Mouse (Mus musculus) midbrain, embryonic 15.5 days (tissue): ENCODE results near the gene Ablim1. TPM values are rescaled to one million over a fixed set of nuclear protein-coding genes. Genes with fewer than 3 reads are reported as not detected.

Source experiments
- ATAC-seq: fragments of 200-750 bp; cut with Nextera tagmentation; replicated peaks from 2 replicates; pipeline ENCODE4 v1.8.0; 2017; ENCODE audit warnings: moderate TSS enrichment
- H3K27ac ChIP-seq: fragments of 300-500 bp; sonication (generic); 2 replicates; pipeline ENCODE4 v1.5.1; 2015; ENCODE audit warnings: mild to moderate bottlenecking, inconsistent platforms
- H3K27me3 ChIP-seq: fragments of 300-500 bp; sonication (generic); replicated peaks from 2 replicates; pipeline ENCODE4 v1.6.1; 2015; ENCODE audit warnings: inconsistent platforms
- H3K36me3 ChIP-seq: fragments of 300-500 bp; sonication (generic); replicated peaks from 2 replicates; pipeline ENCODE4 v1.6.1; 2015; ENCODE audit warnings: inconsistent platforms
- H3K4me1 ChIP-seq: fragments of 300-500 bp; sonication (generic); 2 replicates; pipeline ENCODE4 v1.6.1; 2015; ENCODE audit warnings: inconsistent platforms
- H3K4me2 ChIP-seq: fragments of 300-500 bp; sonication (generic); 2 replicates; pipeline ENCODE4 v1.6.1; 2015; ENCODE audit warnings: inconsistent platforms, mild to moderate bottlenecking, moderate library complexity
- H3K4me3 ChIP-seq: fragments of 300-500 bp; sonication (generic); 2 replicates; pipeline ENCODE4 v1.5.1; 2015; ENCODE audit warnings: mild to moderate bottlenecking, inconsistent platforms
- H3K9ac ChIP-seq: fragments of 300-500 bp; sonication (generic); 2 replicates; pipeline ENCODE4 v1.6.1; 2015; ENCODE audit warnings: mild to moderate bottlenecking, inconsistent platforms
- H3K9me3 ChIP-seq: fragments of 300-500 bp; sonication (generic); 2 replicates; pipeline ENCODE4 v1.6.1; 2016; ENCODE audit warnings: inconsistent platforms
- WGBS: fragments of 180-500 bp; shearing (Covaris S2); methylation state at CpG from one replicate; pipeline ENCODE4 v1.1.7; 2015; ENCODE audit warnings: mixed read lengths; 5-methylcytosine and 5-hydroxymethylcytosine counted together
- polyA plus RNA-seq: library from polyadenylated mRNA; unstranded; fragments of >200 nt; fragmentation: Nextera tagmentation; extraction: Ambion mirVana; gene quantifications from 2 replicates; pipeline ENCODE4 v1.2.1, GENCODE M21; 2015

Ablim1 gene
- 57.4 and 64.5 TPM in 2 replicates for polyA plus RNA-seq

- H3K4me2 ChIP-seq, result peak within 1 kb of the TSS; percentile 90
- WGBS, result 1% methylated on average over 52 of the region's 52 CpGs
- H3K4me3 ChIP-seq, result peak within 1 kb of the TSS; percentile 68
Measured at GRCm38 (mm10) chr19:57314346-57315012, at the start of gene Ablim1. Ablim1 (minus strand) TSS chr19:57314919.

GRCm38 (mm10) chr19:57363538-57363937 is 48.8 kb upstream of the Ablim1 start:
- Histone ChIP-seq H3K27me3 (no peaks in the 10 kb centered on the region), H3K27ac (no peak overlapping the region), H3K4me3 (no peak overlapping the region), H3K4me1 (peaks cover 68% of the 10 kb centered on the region), H3K36me3 (no peaks in the 10 kb centered on the region), H3K9me3 (no peaks in the 10 kb centered on the region), H3K4me2 (peak overlapping the region; percentile 64), H3K9ac (no peak overlapping the region)
- ATAC-seq, result no peak
- 94% methylated on average over 7 of the region's 7 CpGs for WGBS

More at GRCm38 (mm10) chr19:57314346-57315012, at the start of gene Ablim1:
- peak; percentile 78 for ATAC-seq
- H3K9me3 ChIP-seq, result no peaks in the 10 kb centered on the region
- H3K9ac ChIP-seq, result peak within 1 kb of the TSS; percentile 83
- H3K27ac ChIP-seq, result peak within 1 kb of the TSS; percentile 89
- H3K27me3 ChIP-seq, result no peaks in the 10 kb centered on the region
- peaks cover 20% of the 10 kb centered on the region for H3K4me1 ChIP-seq
- H3K36me3 ChIP-seq, result no peaks in the 10 kb centered on the region

- Histone ChIP-seq H3K27ac (no peak overlapping the region), H3K4me2 (peak overlapping the region; percentile 64), H3K4me1 (peaks cover 68% of the 10 kb centered on the region), H3K36me3 (no peaks in the 10 kb centered on the region), H3K4me3 (peak overlapping the region; percentile 21), H3K9ac (no peak overlapping the region), H3K27me3 (no peaks in the 10 kb centered on the region), H3K9me3 (no peaks in the 10 kb centered on the region)
- ATAC-seq, result no peak
- 36% methylated on average over 7 of the region's 7 CpGs for WGBS
Measured at GRCm38 (mm10) chr19:57363076-57363475, 48.4 kb upstream of the Ablim1 start.

DNA sequence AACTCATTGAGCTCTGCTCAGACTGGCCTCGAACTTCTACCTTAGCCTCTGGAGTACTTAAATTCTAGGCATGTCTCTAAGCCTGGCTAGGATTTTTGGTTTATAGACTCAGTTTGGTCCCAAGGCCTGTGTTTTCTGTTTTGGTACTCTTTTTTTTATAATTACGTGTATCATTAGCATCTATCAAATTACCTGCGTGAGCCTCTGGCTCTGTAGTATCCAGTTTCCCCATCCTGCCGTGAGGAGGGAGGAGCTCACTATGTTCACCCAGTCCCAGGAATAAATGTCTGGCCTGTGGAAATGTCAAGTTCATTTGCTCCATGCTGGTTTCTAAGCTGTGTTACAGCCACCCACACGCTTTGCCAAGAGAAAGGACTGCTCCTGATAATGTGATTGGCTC is 47.9 kb upstream of the Ablim1 start:
- WGBS, result 34% methylated on average over 5 of the region's 5 CpGs
- peak overlapping the region; percentile 21 for H3K4me3 ChIP-seq
- no peaks in the 10 kb centered on the region for H3K27me3 ChIP-seq
- no peaks in the 10 kb centered on the region for H3K9me3 ChIP-seq
- H3K36me3 ChIP-seq, result no peaks in the 10 kb centered on the region
- H3K27ac ChIP-seq, result no peak overlapping the region
- H3K9ac ChIP-seq, result no peak overlapping the region
- no peak for ATAC-seq
- H3K4me1 ChIP-seq, result peaks cover 63% of the 10 kb centered on the region
- peak overlapping the region; percentile 64 for H3K4me2 ChIP-seq

DNA sequence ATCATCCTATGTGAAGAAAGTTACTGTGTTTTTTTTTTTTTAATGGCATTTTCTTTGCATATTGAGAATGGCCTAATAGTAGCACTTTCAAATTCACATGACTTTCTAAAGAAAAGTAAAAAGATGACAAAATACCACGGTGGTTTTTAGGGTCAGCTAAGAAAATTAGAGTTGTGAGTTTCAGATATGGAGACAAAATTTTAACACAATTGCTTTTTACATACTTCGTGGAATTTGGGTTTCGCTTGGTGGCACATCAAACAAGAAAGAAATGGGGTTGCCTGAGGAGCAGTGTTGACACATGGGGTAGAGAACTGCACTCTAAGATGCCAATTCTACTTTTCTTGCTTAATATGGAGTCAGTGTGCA is 47.2 kb upstream of the Ablim1 start:
- ATAC-seq, result no peak
- 11% methylated on average over 3 of the region's 3 CpGs for WGBS
- Histone ChIP-seq H3K27ac (peak overlapping the region; percentile 96), H3K36me3 (no peaks in the 10 kb centered on the region), H3K9me3 (no peaks in the 10 kb centered on the region), H3K9ac (peak overlapping the region; percentile 97), H3K4me1 (peaks cover 56% of the 10 kb centered on the region), H3K4me3 (peak overlapping the region; percentile 97), H3K4me2 (peak overlapping the region; percentile 64), H3K27me3 (no peaks in the 10 kb centered on the region)

- Histone ChIP-seq H3K27ac (peak overlapping the region; percentile 96), H3K4me2 (peak overlapping the region; percentile 64), H3K9ac (peak overlapping the region; percentile 97), H3K9me3 (no peaks in the 10 kb centered on the region), H3K27me3 (no peaks in the 10 kb centered on the region), H3K4me1 (peaks cover 51% of the 10 kb centered on the region), H3K4me3 (peak overlapping the region; percentile 97), H3K36me3 (no peaks in the 10 kb centered on the region)
- WGBS, result under 1% methylated on average over 63 of the region's 78 CpGs
- ATAC-seq, result peak; percentile 51
Measured at GRCm38 (mm10) chr19:57361131-57361938, 46.6 kb upstream of the Ablim1 start.

DNA sequence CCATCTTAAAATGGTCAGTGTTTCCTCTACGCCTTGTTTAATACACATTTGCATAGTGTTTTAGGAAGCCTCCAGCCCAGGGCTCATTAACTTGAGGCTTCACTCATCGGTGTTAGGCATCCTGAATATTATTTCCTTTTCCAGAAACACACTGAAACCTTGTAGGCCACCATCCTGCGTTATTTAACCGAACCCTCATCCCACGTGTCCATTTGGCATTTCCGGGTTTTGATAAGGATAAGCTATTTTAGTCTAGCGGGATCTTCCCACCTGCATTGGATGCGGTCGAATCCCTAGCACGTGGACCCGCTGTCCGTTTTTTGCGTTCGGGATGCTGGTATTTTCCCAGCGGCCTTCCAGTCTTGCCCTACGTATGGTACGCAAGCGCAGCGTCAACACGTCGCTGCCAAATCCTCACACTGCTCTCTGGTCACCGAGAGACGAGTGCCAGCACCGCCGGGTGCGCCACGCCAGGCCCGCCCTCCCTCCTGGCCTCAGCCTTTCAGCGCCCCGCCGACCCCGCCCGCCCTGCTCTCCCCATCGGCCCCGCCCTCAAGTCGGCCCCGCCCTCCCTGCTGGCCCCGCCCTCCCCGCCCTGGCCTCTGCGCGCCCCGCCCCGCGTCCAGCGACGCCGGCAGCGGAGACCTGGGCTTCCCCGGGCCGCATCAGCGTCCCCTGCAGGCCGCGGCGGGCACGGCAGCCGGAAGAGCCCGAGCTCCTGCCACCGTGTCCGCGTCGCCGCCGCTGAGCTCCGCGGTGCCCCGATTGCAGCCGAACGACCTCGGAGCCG is 45.8 kb upstream of the Ablim1 start, which contains the start of gene Fam160b1:
Fam160b1 (plus strand) TSS at position 340 of the 790 bp plus-strand sequence.
- ATAC-seq, result peak; percentile 95
- WGBS, result under 1% methylated on average over 49 of the region's 70 CpGs
- peak within 1 kb of the TSS; percentile 96 for H3K27ac ChIP-seq

DNA sequence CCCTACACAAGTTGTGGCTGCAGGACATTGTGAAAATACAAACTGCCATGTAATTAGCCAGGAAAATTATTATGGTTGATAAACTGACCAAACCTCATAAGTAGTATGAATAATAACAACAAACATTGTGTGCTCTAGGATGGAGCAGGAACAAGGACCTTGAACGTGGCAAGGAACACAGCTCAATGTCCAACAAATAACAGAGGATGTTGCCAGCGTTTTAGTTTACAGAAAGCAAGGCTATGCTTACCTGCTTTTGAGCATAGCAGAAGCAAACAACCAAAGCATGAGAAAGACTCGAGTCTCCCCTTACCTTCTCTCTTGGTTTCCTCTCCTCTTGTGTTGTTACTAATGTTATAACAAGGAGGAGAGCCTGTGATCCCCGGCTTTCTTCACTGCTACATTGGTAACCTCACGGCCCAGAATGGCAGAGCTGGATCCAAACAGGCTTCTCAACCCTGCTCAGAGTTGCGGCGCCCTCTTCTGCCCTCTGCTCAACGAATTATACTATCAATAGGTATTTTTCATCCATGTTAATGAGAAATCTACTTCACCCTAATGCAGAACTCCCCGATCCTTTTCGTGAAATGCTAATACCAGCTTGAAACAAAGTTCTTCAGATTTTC is 45.1 kb upstream of the Ablim1 start:
- 42% methylated on average over 10 of the region's 10 CpGs for WGBS
- H3K9me3 ChIP-seq, result no peaks in the 10 kb centered on the region
- no peak; the same call in 1 of the 2 replicates for ATAC-seq
- peaks cover 37% of the 10 kb centered on the region for H3K4me1 ChIP-seq
- H3K4me2 ChIP-seq, result peak overlapping the region; percentile 64
- peak overlapping the region; percentile 96 for H3K27ac ChIP-seq
- peak overlapping the region; percentile 97 for H3K9ac ChIP-seq
- peak overlapping the region; percentile 97 for H3K4me3 ChIP-seq
- no peaks in the 10 kb centered on the region for H3K27me3 ChIP-seq
- H3K36me3 ChIP-seq, result no peaks in the 10 kb centered on the region

More for the DNA sequence above, 45.8 kb upstream of the Ablim1 start, which contains the start of gene Fam160b1:
- H3K4me3 ChIP-seq, result peak within 1 kb of the TSS; percentile 97
- H3K9me3 ChIP-seq, result no peaks in the 10 kb centered on the region
- H3K27me3 ChIP-seq, result no peaks in the 10 kb centered on the region
- no peaks in the 10 kb centered on the region for H3K36me3 ChIP-seq
- peak within 1 kb of the TSS; percentile 64 for H3K4me2 ChIP-seq
- peaks cover 45% of the 10 kb centered on the region for H3K4me1 ChIP-seq
- peak within 1 kb of the TSS; percentile 97 for H3K9ac ChIP-seq

DNA sequence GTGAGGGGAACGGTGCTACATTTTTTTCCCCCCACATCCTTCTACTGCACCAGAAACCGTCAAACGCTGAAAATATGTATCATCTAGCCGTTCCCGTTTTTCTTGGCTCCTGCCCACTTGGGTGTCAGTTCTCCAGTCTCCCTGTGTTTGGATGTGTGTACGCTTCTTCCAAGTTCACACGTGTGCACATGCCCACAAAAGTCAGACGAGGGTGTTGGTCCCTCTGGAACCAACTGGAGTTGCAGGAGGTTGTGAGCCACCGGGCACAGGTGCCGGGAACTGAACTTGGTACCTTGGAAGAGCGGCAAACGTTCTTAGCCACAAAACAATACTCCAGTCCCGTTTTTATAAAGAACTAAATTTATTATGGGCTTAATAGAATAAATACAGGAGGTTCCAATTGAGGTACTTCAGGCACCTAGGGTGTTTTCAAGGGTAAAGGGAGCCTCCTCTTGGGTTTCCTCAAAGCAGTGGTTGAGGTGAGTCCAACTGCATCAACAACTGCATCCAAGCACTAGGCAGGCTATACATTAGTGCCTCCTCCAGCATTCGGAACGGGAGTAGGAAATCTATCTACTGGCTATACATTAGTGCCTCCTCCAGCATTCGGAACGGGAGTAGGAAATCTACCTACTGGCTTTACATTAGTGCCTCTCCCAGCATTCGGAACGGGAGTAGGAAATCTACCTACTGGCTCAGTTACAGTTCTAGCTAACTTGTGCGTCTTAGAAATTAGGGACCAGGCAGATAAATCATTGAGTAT is 44.3 kb upstream of the Ablim1 start:
- Histone ChIP-seq H3K4me1 (peaks cover 29% of the 10 kb centered on the region), H3K27me3 (no peaks in the 10 kb centered on the region), H3K9me3 (no peaks in the 10 kb centered on the region), H3K4me2 (peak overlapping the region; percentile 64; the same call in 1 of the 2 replicates), H3K36me3 (no peaks in the 10 kb centered on the region), H3K9ac (no peak overlapping the region), H3K27ac (no peak overlapping the region), H3K4me3 (no peak overlapping the region)
- WGBS, result 95% methylated on average over 20 of the region's 20 CpGs
- no peak for ATAC-seq

DNA sequence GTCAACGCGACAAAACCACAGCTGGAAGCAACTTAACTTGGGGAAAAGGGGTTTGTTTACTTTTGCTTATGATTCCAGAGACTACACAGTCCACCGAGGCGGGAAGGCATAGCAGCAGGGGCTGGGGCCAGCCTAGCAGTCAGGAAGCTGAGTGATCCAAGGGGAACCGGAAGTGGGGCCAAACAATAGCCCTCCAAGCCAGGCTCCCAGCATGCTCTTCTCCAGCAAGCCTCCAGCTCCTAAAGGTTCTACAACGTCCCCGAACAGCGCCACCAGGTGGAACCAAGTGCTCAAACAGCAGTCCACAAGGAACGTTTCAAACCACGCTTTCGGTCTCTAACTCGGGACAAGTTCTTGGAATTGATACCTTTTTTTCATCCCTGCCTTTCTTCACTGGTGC is 43.6 kb upstream of the Ablim1 start:
- Histone ChIP-seq H3K4me3 (no peak overlapping the region), H3K4me2 (no peak overlapping the region), H3K27ac (no peak overlapping the region), H3K4me1 (peaks cover 22% of the 10 kb centered on the region), H3K36me3 (no peaks in the 10 kb centered on the region), H3K9me3 (no peaks in the 10 kb centered on the region), H3K9ac (no peak overlapping the region), H3K27me3 (no peaks in the 10 kb centered on the region)
- 81% methylated on average over 12 of the region's 12 CpGs for WGBS
- no peak for ATAC-seq

DNA sequence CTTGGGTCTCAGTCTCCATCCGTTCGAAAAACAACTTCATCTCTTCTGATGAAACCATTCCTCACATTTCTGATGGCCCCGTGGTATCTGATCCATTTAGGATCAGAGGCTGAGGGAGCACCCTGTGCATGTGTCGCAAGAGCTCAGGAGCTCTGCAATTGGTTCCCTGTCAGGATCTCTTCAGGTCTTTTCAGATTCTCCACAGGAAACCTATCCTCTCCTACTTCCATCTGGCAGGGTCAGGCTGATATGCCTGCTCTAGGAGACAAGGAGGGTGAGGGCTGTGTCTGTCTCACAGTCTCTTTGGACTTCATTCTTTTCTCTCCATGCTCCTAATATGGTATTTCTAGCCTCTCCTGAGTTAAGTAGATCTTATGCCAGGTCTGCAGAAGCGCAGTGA is 43.1 kb upstream of the Ablim1 start:
- H3K4me2 ChIP-seq, result no peak overlapping the region
- no peak overlapping the region for H3K27ac ChIP-seq
- WGBS, result 87% methylated on average over 5 of the region's 5 CpGs

More for the DNA sequence above, 43.1 kb upstream of the Ablim1 start:
- Histone ChIP-seq H3K4me3 (no peak overlapping the region), H3K4me1 (peaks cover 17% of the 10 kb centered on the region), H3K9ac (no peak overlapping the region), H3K36me3 (no peaks in the 10 kb centered on the region), H3K9me3 (no peaks in the 10 kb centered on the region), H3K27me3 (no peaks in the 10 kb centered on the region)
- no peak for ATAC-seq
